Mouse (Mus musculus): ENCODE results near the gene Sgcb. TPM values are rescaled to one million over a fixed set of nuclear protein-coding genes. Genes with fewer than 3 reads are reported as not detected.
A peak's percentile ranks its signal among the peaks of the same experiment; 100 is the strongest.

Sgcb gene
- polyA plus RNA-seq, 1 experiment, result 47.8 TPM

- 57% methylated on average over 9 of the region's 9 CpGs for WGBS
- no peak overlapping the region for H3K4me3 ChIP-seq (replicated peaks; ENCODE audit: insufficient read depth, low read depth, low read length)
- no peaks in the 10 kb centered on the region for H3K27me3 ChIP-seq (ENCODE audit: control insufficient read depth, insufficient read depth, low read length)
- H3K27ac ChIP-seq (ENCODE audit: insufficient read depth, low read length), result no peak overlapping the region
- TF ChIP-seq CTCF (IDR thresholded peaks at IDR 0.05; ENCODE audit: borderline replicate concordance, insufficient read depth, low read depth, low read length) (peak; percentile 27; the same call in 1 of the 2 replicates), POLR2A (IDR thresholded peaks at IDR 0.05; ENCODE audit: borderline replicate concordance, insufficient read depth, low read length) (no peak)
- no peaks in the 10 kb centered on the region for H3K4me1 ChIP-seq (ENCODE audit: control insufficient read depth, insufficient read depth, low read length)
- peak in 1 of 2 experiments; percentile 14 for DNase-seq
These were observed 36.3 kb upstream of the Sgcb start for GRCm38 (mm10) chr5:73683706-73684409.

DNA sequence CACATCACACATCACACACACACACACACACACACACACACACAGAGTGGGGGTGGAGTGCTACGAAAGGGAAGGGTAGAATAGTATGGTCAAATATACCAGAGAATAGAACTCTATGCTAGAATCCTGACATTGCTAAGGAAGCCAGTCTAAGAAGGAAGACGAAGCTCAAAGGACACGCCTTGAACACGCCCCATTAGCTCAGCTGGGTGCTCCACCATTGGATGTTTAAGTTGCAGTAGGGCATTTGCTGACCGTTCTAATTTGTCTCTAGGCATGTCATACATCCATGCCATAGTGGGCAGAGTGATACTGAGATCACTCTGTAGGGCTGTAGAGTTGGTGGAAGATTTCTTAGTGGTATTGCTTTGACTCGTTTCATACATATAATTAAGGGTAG is 35.6 kb upstream of the Sgcb start:
- WGBS, result 76% methylated on average over 6 of the region's 6 CpGs
- Histone ChIP-seq H3K4me1 (ENCODE audit: control insufficient read depth, insufficient read depth, low read length) (no peaks in the 10 kb centered on the region), H3K4me3 (replicated peaks; ENCODE audit: insufficient read depth, low read depth, low read length) (no peak overlapping the region), H3K27me3 (ENCODE audit: control insufficient read depth, insufficient read depth, low read length) (no peaks in the 10 kb centered on the region), H3K27ac (ENCODE audit: insufficient read depth, low read length) (no peak overlapping the region)
- DNase-seq, result no peak
- TF ChIP-seq CTCF (IDR thresholded peaks at IDR 0.05; ENCODE audit: borderline replicate concordance, insufficient read depth, low read depth, low read length) (no peak), POLR2A (IDR thresholded peaks at IDR 0.05; ENCODE audit: borderline replicate concordance, insufficient read depth, low read length) (no peak)

DNA sequence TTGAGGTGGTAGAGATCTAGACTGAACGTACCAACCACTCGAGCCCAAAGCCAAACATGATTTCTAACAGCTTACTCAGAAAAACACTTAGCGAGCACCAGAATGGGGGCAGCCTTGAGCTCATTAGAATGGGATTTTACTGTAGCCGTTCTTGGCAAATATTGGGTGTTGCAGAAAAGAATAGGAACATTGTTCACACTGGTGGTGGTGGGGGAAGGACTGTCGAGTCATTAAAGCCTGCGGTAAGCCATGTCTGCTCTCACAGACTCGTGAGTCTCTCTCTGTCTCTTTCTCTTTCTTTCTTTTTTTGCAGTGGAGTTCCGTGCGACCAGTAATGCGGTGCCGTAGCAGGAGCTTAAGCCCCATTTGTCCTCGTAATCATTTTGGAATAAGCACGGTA is 29.0 kb upstream of the Sgcb start:
- Histone ChIP-seq H3K4me1 (ENCODE audit: control insufficient read depth, insufficient read depth, low read length) (no peaks in the 10 kb centered on the region), H3K4me3 (replicated peaks; ENCODE audit: insufficient read depth, low read depth, low read length) (peak overlapping the region; percentile 34), H3K27ac (ENCODE audit: insufficient read depth, low read length) (no peak overlapping the region), H3K27me3 (ENCODE audit: control insufficient read depth, insufficient read depth, low read length) (no peaks in the 10 kb centered on the region; the same call in 1 of the 2 replicates)
- 56% methylated on average over 13 of the region's 13 CpGs for WGBS
- no peak for DNase-seq
- TF ChIP-seq POLR2A (IDR thresholded peaks at IDR 0.05; ENCODE audit: borderline replicate concordance, insufficient read depth, low read length), result no peak
- no peak for TF ChIP-seq CTCF (IDR thresholded peaks at IDR 0.05; ENCODE audit: borderline replicate concordance, insufficient read depth, low read depth, low read length)

- WGBS, result 93% methylated on average over 3 of the region's 3 CpGs
- H3K4me1 ChIP-seq (ENCODE audit: control insufficient read depth, insufficient read depth, low read length), result no peaks in the 10 kb centered on the region
These were observed 28.0 kb upstream of the Sgcb start for GRCm38 (mm10) chr5:73675604-73676003.

GRCm38 (mm10) chr5:73669386-73669785 is 21.8 kb upstream of the Sgcb start:
- no peak for TF ChIP-seq POLR2A (IDR thresholded peaks at IDR 0.05; ENCODE audit: borderline replicate concordance, insufficient read depth, low read length)
- TF ChIP-seq CTCF (IDR thresholded peaks at IDR 0.05; ENCODE audit: borderline replicate concordance, insufficient read depth, low read depth, low read length), result no peak
- H3K4me3 ChIP-seq (replicated peaks; ENCODE audit: insufficient read depth, low read depth, low read length), result no peak overlapping the region
- DNase-seq, result no peak
- H3K27ac ChIP-seq (ENCODE audit: insufficient read depth, low read length), result no peak overlapping the region
- no peaks in the 10 kb centered on the region; the same call in 1 of the 2 replicates for H3K4me1 ChIP-seq (ENCODE audit: control insufficient read depth, insufficient read depth, low read length)
- 20% methylated on average over 26 of the region's 26 CpGs for WGBS
- no peaks in the 10 kb centered on the region; the same call in 1 of the 2 replicates for H3K27me3 ChIP-seq (ENCODE audit: control insufficient read depth, insufficient read depth, low read length)

More at GRCm38 (mm10) chr5:73675604-73676003, 28.0 kb upstream of the Sgcb start:
- DNase-seq, result no peak
- no peak overlapping the region for H3K4me3 ChIP-seq (replicated peaks; ENCODE audit: insufficient read depth, low read depth, low read length)
- H3K27me3 ChIP-seq (ENCODE audit: control insufficient read depth, insufficient read depth, low read length), result no peaks in the 10 kb centered on the region; the same call in 1 of the 2 replicates
- TF ChIP-seq POLR2A (IDR thresholded peaks at IDR 0.05; ENCODE audit: borderline replicate concordance, insufficient read depth, low read length) (no peak), CTCF (IDR thresholded peaks at IDR 0.05; ENCODE audit: borderline replicate concordance, insufficient read depth, low read depth, low read length) (no peak)
- no peak overlapping the region for H3K27ac ChIP-seq (ENCODE audit: insufficient read depth, low read length)

DNA sequence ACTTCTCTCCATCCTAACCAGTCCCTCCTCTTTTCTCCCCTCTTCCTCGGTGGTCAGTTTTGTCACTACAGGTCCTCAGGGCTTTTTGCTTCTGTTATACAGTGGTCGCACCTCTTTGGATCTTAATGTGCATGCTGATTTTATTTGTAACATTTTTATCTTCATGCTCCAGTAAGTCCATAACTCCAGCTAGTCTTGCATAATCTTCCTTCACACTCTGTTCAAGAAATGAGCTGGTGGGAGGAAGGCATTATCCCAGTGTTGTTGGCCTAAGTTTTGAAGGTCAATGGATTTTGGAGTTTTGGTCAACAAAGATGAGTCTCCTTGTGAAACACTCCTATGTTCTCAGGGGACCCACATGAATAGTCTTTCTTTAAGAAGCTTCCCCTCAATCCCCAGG is 20.3 kb upstream of the Sgcb start:
- Histone ChIP-seq H3K4me3 (replicated peaks; ENCODE audit: insufficient read depth, low read depth, low read length) (no peak overlapping the region), H3K27ac (ENCODE audit: insufficient read depth, low read length) (no peak overlapping the region), H3K4me1 (ENCODE audit: control insufficient read depth, insufficient read depth, low read length) (no peaks in the 10 kb centered on the region; the same call in 1 of the 2 replicates), H3K27me3 (ENCODE audit: control insufficient read depth, insufficient read depth, low read length) (no peaks in the 10 kb centered on the region; the same call in 1 of the 2 replicates)
- no peak for DNase-seq
- TF ChIP-seq POLR2A (IDR thresholded peaks at IDR 0.05; ENCODE audit: borderline replicate concordance, insufficient read depth, low read length) (no peak), CTCF (IDR thresholded peaks at IDR 0.05; ENCODE audit: borderline replicate concordance, insufficient read depth, low read depth, low read length) (no peak)
- 71% methylated on average over 2 of the region's 2 CpGs for WGBS

DNA sequence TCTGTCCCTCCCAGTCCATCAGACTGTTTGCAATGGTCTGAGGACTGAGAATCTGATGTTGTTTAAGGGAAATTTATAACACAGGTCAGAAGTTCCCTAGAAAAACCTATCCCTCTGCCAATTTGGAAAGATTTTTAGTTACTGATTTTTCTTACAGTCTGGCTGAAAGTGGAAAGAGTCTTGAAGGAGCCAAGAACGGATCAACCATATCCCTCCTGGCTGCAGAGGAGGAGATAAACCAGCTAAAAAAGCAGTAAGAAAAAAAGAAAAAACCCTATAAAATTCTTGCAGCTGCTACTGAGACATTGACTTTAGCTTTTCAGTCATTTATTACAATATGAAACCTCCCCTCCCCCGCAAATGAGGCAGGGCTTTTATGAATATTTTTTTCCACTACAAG is 19.1 kb upstream of the Sgcb start:
- H3K27me3 ChIP-seq (ENCODE audit: control insufficient read depth, insufficient read depth, low read length), result no peaks in the 10 kb centered on the region; the same call in 1 of the 2 replicates
- H3K4me1 ChIP-seq (ENCODE audit: control insufficient read depth, insufficient read depth, low read length), result no peaks in the 10 kb centered on the region; the same call in 1 of the 2 replicates
- H3K27ac ChIP-seq (ENCODE audit: insufficient read depth, low read length), result no peak overlapping the region
- DNase-seq, result no peak
- no peak overlapping the region for H3K4me3 ChIP-seq (replicated peaks; ENCODE audit: insufficient read depth, low read depth, low read length)
- WGBS, result 83% methylated on average over 2 of the region's 2 CpGs
- TF ChIP-seq CTCF (IDR thresholded peaks at IDR 0.05; ENCODE audit: borderline replicate concordance, insufficient read depth, low read depth, low read length) (no peak), POLR2A (IDR thresholded peaks at IDR 0.05; ENCODE audit: borderline replicate concordance, insufficient read depth, low read length) (no peak)

GRCm38 (mm10) chr5:73651855-73652201 is 4.2 kb upstream of the Sgcb start:
- no peak overlapping the region for H3K4me3 ChIP-seq (replicated peaks; ENCODE audit: insufficient read depth, low read depth, low read length)
- H3K27me3 ChIP-seq (ENCODE audit: control insufficient read depth, insufficient read depth, low read length), result peaks cover 2% of the 10 kb centered on the region; the same call in 1 of the 2 replicates
- 11% methylated on average over 4 of the region's 4 CpGs for WGBS
- DNase-seq, result no peak
- H3K4me1 ChIP-seq (ENCODE audit: control insufficient read depth, insufficient read depth, low read length), result peaks cover 8% of the 10 kb centered on the region
- no peak overlapping the region for H3K27ac ChIP-seq (ENCODE audit: insufficient read depth, low read length)
- TF ChIP-seq CTCF (IDR thresholded peaks at IDR 0.05; ENCODE audit: borderline replicate concordance, insufficient read depth, low read depth, low read length) (no peak), POLR2A (IDR thresholded peaks at IDR 0.05; ENCODE audit: borderline replicate concordance, insufficient read depth, low read length) (no peak)
